Mouse (Mus musculus) megakaryocyte-erythroid progenitor cell, adult 5-6 weeks (primary cell): ENCODE results near the gene Chd6. TPM values are rescaled to one million over a fixed set of nuclear protein-coding genes. Genes with fewer than 3 reads are reported as not detected.
"Not testable (repeated sequence)": the region's sequence is repeated elsewhere in the genome, so short reads cannot be mapped to it uniquely, and the experiment has no call there.

ENCODE experiments used
- ATAC-seq: replicated peaks from 2 replicates; pipeline ENCODE4 v1.8.0; 2016; ENCODE audit warnings: mild to moderate bottlenecking, inconsistent platforms; ENCODE audit not compliant: severe bottlenecking, poor library complexity, low FRiP score, low TSS enrichment
- total RNA-seq, 2 experiments: library from RNA; stranded (forward) in 1 of 2; stranded (reverse) in 1 of 2; fragments of 200-1000, 215-1000 nt in 1 of 2; fragments of >200 nt in 1 of 2; fragmentation: Nextera tagmentation in 1 of 2; gene quantifications; 2 replicates each; pipeline ENCODE4 v1.2.3; 2014 to 2017

The Chd6 gene
- total RNA-seq, 2 experiments from 2014 or later = 32.2 to 47.6 TPM

DNA sequence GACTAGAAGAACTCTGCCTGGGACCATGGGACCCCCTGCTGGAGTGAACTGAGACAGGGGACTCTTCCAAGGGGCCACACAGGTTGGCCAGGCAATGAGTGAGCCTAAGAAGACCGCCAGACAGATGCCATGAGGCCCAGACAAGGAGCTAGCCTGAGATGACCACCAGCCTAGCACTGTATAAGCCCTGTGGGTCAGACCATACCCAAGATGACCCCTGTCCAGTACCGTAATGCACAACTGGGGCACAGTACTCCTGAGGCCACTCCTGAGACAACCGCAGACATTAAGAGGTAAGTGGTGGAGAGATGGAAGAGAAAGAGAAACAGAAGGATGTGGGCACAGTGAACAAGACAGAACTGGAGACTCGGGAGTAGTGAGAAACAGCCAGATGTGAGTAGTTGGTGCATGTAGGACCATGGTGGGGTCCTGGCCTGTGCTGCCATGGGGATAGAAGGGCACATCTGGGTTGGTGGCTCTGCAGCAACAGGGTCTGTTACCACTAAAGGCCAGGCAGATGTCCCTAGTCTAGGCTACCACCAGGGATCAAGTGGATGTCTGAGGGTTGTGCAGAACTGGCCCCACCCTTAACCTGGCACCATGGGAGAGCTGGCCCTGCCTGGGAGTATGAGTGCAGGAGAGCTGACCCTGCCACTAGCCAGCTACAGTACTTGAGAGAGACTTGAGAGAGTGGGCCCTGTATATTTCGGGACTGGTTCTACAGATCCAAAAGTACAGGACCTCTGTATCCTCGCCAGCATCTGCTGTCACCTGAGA is 111.7 kb downstream of the Chd6 start:
- no peak for ATAC-seq

DNA sequence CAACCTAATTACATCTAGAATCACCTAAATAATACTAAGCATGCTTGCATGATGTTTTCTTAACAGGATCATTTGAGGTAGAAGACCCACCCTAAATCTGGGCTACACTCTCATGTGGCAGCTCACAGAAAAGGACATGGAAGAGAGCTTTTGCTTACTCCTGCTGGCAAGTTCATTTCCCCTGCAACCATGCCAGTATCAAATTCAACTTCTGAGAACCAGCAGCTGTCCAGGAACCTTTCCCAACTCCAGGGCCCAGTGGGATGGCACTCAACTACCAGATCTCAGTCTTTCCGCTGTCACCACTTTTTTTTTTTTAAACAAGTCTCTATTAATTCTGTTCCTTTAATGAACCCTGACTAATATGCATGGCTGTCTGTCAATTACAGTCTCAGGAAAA is 114.7 kb downstream of the Chd6 start:
- no peak for ATAC-seq

DNA sequence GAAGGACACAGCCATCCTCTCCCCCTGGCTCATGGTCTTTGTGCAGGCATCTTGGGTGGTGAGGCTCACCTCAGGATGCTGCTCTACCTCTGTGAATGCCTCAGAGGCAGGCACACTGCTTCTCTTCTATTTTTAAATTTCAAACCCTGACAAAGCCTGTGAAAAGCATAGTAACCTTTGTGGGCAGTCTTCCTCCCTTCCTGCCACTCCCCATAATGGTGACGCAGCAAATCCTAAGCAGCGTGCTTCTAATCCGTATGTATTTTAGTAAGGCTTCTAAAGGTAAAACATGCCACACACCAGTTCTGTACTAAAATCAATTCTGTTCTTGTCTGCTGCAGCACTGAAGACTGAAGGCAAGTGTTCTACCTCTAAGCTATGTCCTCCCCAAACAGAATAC is 116.4 kb downstream of the Chd6 start:
- ATAC-seq = peak; percentile 64

DNA sequence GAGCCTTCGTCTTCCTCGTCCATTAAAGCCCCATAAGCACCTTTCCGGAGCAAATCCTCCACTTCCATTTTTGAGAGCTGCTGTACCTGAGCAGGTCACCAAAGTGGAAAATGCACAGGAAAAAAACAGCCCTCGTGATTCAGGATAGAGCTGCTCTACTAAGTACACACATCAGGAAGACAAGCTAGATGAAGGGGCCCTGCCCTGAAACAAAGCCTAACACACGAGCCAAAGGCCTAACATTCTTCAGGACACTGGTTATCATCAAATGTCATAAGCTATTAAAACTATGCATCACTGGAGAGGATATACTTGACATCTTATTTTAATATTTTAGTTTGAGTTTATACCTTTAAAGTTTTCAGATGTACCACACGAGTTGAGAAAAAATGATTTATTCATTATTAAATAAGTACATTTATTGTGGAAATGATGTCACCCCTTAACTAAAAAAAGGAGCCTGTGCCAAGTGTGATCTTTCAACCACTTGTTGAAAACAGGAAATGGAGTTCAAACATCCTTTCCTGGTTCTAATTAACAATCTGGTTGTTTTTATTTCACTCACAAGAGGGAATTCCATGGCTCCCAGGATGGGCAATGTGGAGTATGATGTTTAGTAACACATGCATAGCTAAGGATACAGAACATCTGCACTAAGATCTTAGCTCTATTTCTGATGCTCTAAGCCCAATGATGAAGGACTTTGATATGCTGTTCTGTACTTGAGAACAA is 118.4 kb downstream of the Chd6 start:
- no peak for ATAC-seq

DNA sequence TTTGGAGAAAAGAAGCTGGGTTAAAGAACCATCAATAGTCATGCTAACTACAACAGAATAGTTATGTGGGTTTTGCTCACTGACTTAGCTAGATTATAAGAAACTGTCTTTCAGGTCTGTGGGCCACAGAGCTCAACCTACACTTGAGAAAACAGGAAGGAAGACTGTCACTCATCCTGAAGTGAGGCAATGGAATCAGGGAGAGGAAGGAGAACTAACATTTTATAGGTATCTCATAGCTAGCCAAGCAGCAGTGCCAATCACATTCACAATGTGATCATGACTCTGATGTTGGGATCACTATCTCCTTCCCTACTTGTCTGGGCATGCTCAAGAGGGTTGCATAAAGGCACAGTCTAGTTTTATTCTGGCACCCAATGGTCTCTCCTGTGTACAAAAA is 121.4 kb downstream of the Chd6 start:
- no peak for ATAC-seq

DNA sequence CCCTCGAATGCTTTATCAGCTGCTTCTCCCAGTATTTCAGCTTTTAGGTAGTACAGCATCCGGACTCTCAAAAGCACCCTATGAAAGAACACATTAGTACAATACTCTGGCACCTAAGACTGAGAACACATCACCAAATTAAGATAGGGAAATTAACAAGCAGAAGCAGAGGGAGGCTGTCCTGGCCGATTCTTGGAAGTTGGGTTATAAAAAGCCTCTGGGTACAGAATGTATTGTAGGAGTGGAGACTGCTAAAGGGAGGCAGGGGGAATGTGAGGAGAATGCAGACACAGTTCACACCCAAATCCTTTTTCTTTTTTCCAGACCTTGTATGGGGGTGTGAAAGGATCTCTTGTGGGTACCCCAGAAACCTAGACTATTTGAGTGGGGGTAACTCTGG is 126.2 kb downstream of the Chd6 start:
- no peak for ATAC-seq

DNA sequence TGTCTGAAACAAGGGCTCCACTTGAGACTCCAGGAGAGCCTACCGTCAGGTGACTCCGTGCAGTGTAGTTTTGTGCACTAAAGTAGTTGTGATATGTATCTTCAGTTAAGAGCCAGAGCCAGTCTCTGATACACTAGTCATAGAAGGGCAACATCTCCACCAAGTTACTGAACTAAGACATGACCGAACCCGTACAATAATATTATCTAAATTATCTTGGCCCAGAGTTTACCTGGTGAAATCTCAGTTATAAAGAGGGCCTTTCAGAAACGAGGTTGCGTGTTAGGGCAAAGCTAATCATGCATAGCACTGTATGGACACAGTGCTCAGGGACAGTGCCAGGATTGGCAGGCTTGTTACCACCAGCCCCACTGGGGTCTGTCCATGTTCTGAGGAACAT is 127.1 kb downstream of the Chd6 start:
- ATAC-seq = no peak

DNA sequence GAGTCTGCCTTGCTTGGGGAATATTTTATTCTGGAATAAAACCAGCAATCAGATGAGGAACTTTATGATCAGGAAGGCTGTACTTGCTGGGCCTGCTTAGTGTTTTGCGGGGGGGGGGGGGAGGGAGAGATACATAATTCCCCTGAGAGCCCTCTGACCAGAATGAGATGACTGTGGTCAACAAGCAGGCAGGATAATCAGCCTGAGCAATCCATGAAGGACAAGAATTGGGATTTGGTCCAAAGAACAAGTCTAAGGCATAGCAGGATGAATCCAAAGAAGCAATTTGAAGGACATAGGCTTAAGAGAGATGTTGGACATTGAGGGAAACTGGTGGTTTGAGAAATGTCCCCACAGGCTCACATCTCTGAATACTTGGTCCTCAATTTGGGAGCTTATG is 130.2 kb downstream of the Chd6 start:
- ATAC-seq = no peak

DNA sequence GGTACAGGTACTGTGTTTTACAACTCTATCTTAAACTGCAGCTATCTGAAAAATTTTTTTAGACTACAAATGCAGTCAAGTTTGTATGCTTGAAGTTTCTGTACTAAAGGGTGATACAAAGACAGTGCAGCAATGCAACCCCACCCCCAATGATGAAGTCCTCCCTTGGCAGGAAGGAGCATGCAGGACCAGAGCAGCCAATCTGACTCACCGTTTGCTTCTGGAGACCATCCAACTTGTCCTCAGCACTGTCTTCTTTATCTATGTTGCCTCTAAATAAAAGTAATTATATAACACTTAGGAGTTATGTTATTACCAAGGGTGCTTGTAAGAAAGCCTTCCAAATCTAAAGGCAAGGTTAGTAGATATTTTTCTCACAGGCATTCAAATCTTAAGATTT is 131.6 kb downstream of the Chd6 start:
- ATAC-seq = peak; percentile 77

DNA sequence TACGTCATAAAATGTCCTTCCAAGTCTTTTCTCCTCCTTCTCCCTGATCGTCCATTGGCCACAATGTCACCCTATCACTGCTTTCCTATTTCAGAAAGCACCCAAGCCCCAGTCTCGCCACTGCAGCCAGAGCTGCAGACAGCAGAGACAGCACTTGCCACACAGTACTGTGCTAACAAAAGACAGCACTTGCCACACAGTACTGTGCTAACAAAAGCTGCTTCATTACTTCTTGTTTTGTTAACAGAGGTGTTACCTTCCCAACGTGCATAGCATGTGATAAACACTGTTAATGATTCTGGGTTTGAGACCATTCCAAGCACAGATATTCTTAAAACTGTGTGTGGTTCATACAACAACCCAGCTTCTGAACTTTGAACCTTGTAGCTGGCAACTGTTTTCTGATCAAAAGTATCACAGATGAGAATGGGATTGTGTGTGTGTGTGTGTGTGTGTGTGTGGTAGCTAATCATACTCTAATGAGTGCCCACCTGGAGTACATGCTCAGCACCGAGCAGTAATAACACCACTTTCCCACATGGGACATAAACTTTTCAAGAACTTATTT is 135.1 kb downstream of the Chd6 start:
- ATAC-seq = no peak

DNA sequence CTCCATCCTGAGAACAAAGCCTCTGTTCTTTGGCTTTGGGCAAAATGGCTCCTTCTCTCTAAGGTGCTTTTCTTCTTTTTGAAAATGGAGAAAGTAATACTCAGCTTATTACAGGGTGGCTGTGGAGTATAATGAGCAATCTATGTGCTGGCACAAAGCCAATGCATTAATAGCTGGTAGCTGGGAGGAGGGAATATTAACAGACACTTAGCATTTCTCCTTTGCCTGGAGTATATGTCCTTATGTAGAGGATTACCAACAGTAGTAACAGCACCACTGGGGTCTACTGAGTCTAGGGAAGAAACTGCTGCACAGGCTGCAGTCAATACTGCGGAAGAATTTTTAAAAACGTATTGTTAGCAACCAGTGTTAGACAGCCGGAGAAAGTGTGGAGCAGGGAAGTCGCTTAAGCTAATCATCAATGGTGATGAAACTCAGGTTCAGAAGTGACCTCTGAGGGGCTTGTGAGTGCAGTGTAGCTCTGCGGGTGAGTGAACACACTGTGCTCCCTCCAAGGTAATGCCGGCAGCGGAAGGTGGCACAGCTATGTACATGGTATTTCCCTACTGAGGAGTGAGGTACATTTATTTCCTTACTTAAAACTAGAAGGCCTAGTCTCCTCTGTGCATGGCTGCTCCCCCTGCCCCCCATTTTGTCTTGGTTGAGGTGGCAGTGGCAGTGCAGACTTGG is 136.6 kb downstream of the Chd6 start:
- no peak for ATAC-seq

DNA sequence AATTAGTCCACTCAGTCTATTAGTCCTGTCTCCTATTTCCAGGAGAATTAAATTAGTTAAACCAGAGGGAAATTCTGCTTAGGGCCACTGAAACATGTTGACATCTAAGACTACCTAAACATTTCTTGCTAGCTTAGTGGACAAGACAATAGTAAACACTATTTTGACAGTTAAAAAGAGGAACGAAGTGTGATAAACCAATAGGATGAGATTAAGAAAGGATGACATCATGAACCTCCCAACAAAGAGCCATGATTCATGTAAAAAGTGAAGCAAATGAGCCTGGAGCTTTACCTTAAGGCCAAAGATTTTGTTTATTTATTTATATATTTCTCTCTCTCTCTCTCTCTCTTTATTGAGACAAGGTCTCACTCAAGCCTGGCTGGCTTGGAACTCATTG is 146.7 kb downstream of the Chd6 start:
- no peak for ATAC-seq

DNA sequence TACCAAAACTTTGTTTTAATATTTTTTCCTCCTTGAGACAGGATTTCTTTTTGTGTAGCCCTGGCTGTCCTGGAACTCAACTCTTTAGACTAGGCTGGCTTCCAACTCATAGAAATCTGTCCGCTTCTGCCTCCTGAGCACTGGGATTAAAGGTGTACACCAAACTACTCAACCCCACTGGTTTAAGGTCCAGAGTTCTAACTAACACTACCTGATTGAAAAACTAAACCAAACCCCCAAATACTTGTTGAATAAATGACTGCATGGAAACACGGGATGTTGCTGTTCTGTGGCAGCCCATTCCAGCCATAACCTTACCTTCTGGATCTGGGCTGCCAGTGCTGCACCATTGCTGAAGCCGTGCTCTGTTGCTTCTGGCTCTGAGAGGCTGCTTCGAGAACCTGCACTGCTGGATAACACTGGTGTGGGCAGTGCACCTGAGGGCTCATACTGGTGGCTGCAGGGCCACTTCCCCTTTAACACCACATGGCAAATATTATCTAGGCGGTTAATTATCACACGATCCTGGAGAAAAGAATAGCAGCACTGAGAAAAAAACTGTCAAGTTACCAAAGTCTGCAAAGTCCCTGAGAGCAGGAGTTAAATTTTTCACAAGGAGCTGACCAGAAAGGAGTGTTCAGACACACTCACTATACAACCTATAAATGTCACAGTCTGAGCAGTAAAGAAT is 147.8 kb downstream of the Chd6 start:
- peak; percentile 37 for ATAC-seq

DNA sequence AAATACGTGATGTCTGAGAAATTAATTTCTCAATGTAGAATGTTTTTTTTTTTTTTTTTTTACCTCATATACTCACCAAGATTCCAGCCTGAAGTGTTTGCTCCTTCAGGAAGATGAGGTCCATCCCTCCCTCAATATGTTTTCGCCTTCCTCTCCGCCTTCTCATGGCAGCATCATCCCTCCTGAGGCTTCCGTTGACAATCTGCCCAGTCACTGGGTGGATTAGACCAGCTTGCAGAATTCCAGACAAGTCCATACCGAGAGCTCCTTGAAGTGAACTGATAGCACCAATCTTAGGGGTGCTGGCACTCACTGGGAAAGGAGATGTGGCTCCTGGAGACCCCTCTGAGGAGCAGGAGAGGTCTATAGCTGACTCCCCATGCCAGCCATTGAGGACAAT is 149.0 kb downstream of the Chd6 start:
- ATAC-seq = no peak

DNA sequence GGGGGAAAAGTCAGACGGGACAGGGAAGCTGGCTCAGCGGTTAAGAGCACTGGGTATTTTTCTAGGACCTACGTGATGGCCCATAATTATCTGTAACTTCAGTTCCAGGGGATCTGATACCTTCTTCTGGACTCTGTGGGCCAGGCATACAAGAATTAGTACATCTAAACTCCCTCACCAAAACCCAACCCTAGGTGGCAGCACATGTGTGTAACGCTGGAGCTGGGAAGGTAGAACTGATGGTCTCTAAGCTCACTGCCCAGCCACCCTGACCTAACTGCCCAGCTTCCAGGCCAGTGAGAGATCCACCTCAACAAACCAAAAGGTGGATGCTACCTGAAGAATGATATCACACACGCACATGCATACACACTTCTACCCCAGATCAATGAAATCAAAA is 150.1 kb downstream of the Chd6 start:
- no peak for ATAC-seq

DNA sequence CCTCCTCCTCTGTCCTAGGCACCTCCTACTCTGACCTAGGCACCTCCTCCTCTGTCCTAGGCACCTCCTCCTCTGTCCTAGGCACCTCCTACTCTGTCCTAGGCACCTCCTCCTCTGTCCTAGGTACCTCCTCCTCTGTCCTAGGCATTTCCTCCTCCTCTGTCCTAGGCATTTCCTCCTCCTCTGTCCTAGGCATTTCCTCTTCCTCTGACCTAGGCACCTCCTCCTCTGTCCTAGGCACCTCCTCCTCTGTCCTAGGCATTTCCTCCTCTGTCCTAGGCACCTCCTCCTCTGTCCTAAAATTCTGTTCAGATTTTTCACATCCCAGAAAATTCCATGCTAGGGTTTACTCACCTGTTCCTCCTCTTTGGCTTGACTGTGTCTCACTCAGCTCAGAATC is 151.1 kb downstream of the Chd6 start:
- not testable (repeated sequence) for ATAC-seq

DNA sequence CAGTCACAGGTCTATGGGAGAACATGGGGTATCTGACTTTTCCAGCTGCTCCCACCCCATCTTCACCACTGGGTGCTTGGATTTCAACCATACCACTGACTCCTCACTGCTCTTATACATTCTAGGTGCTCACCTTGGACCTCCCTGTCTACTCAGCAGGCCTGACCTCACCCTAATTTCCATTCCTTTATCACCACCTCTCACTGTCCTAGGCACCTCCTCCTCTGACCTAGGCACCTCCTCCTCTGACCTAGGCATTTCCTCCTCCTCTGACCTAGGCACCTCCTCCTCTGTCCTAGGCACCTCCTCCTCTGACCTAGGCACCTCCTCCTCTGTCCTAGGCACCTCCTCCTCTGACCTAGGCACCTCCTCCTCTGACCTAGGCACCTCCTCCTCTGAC is 151.6 kb downstream of the Chd6 start:
- ATAC-seq = 0 out of 2 replicates have a peak, but pooled peaks have one; percentile 15

DNA sequence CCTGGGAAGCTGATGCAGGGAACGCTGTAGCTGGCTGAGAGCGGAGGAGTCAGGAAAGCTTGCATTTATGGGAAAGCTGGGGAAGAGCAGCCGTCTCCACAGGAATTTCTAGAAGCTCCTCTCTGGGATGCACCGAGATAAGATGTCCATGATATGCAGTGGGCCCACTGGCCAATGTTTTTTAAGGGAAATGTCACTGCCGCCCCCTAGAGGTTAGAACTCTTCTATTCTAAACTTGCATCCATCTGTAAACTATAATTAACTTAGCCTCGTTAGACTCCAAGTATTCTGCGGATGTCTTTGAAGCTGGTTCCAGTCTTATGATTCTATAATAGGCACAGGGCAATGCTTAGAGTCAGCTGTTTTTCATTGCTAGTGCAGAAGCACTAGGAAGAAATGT is 153.5 kb downstream of the Chd6 start:
- no peak for ATAC-seq

DNA sequence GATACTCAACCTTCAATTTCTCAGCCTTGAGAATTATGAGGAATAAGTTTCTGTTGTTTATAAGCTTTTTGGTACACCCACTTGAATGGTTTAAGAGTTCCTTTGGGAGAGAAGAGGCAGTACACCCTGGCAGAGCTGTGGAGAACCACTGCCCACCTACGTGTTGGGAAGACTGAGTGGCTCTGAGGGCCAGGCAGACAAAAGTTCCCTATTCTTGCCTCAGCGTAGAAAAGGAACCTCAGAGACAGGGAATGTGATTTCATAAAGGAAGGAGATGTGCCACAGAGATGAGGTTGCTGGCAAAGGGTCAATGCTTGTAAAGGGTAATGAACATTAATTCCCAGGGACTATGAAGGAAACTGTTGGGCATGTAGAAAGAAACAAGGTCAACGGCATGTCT is 154.3 kb downstream of the Chd6 start:
- ATAC-seq = no peak
